Mouse (Mus musculus): ENCODE measurements at regions not wholly inside any gene's neighbourhood (a gene's known extent, or its start where the extent isn't known, plus 50 kb on each side); places are given as distances from the start of the nearest gene placed in this dataset.

GRCm38 (mm10) chr14:28645807-28646206, 141.3 kb downstream of the Wnt5a start:
- TF ChIP-seq GATA1 (IDR thresholded peaks at IDR 0.05; ENCODE audit: borderline replicate concordance, low read length) (no peak), FLI1 (IDR thresholded peaks at IDR 0.05; ENCODE audit: low read length) (no peak)

All from megakaryocyte, embryonic 14.5 days (primary cell).